Mouse (Mus musculus) testis, adult 2 months (tissue): ENCODE data around the gene Gm9964.

Experiments used
- CTCF ChIP-seq: fragments of 200-500 bp; IDR thresholded peaks from 2 replicates; pipeline ENCODE4 v1.5.1; 2012; ENCODE audit warnings: low read depth, mild to moderate bottlenecking, inconsistent platforms, low read length, moderate library complexity; ENCODE audit not compliant: control insufficient read depth, insufficient read depth, insufficient replicate concordance
- POLR2A ChIP-seq: fragments of 200-500 bp; IDR thresholded peaks from 2 replicates; pipeline ENCODE4 v1.6.1; 2012; ENCODE audit warnings: low read depth, mild to moderate bottlenecking, inconsistent platforms, low read length, moderate library complexity; ENCODE audit not compliant: control insufficient read depth

- TF ChIP-seq CTCF (no peak), POLR2A (no peak)
Observed at GRCm38 (mm10) chr11:79296856-79297491, at the start of gene Gm9964.
